Mouse (Mus musculus) myocyte (in vitro differentiated cells): ENCODE data around the gene Mkrn2os.

Source experiments
- MYOD1 ChIP-seq, 3 experiments: IDR thresholded peaks; one replicate each; pipeline ENCODE4 v1.6.1; 2011; ENCODE audit warnings: control low read depth in 2 of 3, low read depth in 2 of 3, mild to moderate bottlenecking in 2 of 3, moderate library complexity in 1 of 3; ENCODE audit not compliant: insufficient read length in 2 of 3, control insufficient read depth in 1 of 3
- MYOG ChIP-seq, 3 experiments: IDR thresholded peaks; one replicate each; pipeline ENCODE4 v1.6.1; 2011; ENCODE audit warnings: control low read depth in 2 of 3, low read depth in 2 of 3, mild to moderate bottlenecking in 2 of 3; ENCODE audit not compliant: insufficient read length in 2 of 3, control insufficient read depth in 1 of 3, insufficient read depth in 1 of 3
- POLR2A ChIP-seq: IDR thresholded peaks from one replicate; pipeline ENCODE4 v1.6.1; 2011; ENCODE audit warnings: low read depth, mild to moderate bottlenecking, control low read depth, moderate library complexity; ENCODE audit not compliant: insufficient read length
- POLR2AphosphoS2 ChIP-seq: IDR thresholded peaks from one replicate; pipeline ENCODE4 v1.6.1; 2011; ENCODE audit warnings: low read depth, control low read depth; ENCODE audit not compliant: insufficient read length

GRCm38 (mm10) chr6:115534617-115535016 lies 57.8 kb downstream of the Mkrn2os start:
- TF ChIP-seq POLR2A (no peak), POLR2AphosphoS2 (no peak), MYOD1 (IDR thresholded peaks at IDR 0.05; ENCODE audit: control insufficient read depth in 1 of 3, insufficient read length in 2 of 3, low read depth in 2 of 3) (no peak), MYOG (IDR thresholded peaks at IDR 0.05; ENCODE audit: control insufficient read depth in 1 of 3, insufficient read depth in 1 of 3, insufficient read length in 2 of 3, low read depth in 2 of 3) (no peak)
